Mouse (Mus musculus): ENCODE results near the gene Macrod1. TPM values are rescaled to one million over a fixed set of nuclear protein-coding genes. Genes with fewer than 3 reads are reported as not detected.

Macrod1 gene
- polyA plus RNA-seq, 1 experiment = 6.2 TPM

DNA sequence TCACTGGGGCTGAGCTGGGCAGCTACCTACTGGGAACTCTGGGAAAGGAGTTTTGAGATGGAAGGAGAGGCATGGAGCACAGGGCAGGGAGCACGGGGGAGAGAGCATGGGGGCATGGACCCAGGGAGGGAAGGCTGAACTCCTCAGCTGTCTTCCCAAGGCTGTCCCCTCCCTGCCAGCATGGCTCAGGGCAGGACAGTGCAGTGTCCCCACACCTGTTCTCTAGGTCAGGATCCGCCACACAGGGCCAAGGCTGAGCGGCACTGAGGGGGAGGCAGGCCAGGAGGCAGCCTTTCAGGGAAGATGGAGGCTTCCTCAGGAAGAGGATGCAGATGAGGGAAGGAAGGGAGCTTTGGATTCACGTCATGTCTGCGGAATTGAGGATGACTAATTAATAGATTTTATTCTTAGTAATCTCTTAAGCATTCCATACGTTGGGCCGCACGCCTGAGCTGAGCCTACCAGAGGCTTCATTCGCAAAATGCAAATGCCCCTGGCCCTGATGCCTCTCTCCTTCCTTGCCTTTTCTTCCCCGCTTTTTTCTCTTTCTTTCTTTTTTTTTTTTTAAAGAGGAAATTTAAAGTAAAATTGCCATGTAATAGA lies 34.9 kb downstream of the Macrod1 start:
- no peak overlapping the region for H3K27ac ChIP-seq (ENCODE audit: control insufficient read depth, insufficient read depth, low read depth, low read length, poor library complexity)

DNA sequence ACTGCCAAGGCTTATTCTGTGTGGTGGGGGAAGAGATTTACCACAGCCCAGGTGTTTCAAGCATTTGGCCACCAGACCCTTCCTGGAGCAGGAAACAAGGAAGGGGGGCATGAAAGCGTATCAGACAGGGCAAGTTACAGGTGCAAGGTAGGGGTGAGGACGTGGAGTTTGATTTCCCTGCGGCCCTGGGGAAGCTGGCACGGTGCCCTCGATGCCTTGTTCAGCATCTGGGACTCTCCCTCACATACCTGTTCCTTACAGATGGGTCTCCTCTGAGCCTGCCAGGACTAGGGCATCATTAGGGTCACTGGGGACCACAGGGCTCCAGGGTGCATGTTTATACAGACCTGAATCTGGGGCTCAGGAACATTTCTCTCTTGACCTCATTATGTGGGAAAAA lies 36.1 kb downstream of the Macrod1 start:
- H3K27ac ChIP-seq (ENCODE audit: control insufficient read depth, insufficient read depth, low read depth, low read length, poor library complexity) = no peak overlapping the region
- 28% methylated on average over 5 of the region's 5 CpGs for WGBS
- TF ChIP-seq CTCF (IDR thresholded peaks at IDR 0.05; ENCODE audit: control insufficient read depth, insufficient read depth, low read length) (no peak), POLR2A (IDR thresholded peaks at IDR 0.05; ENCODE audit: borderline replicate concordance, control insufficient read depth, low read depth, low read length) (no peak)
- H3K4me3 ChIP-seq (replicated peaks; ENCODE audit: control insufficient read depth, low read depth, low read length) = no peak overlapping the region
- H3K4me1 ChIP-seq (ENCODE audit: control insufficient read depth, insufficient read depth, low read length) = no peaks in the 10 kb centered on the region

More for the DNA sequence above, 34.9 kb downstream of the Macrod1 start:
- Histone ChIP-seq H3K4me3 (replicated peaks; ENCODE audit: control insufficient read depth, low read depth, low read length) (no peak overlapping the region), H3K4me1 (ENCODE audit: control insufficient read depth, insufficient read depth, low read length) (no peaks in the 10 kb centered on the region)
- WGBS = 85% methylated on average over 10 of the region's 10 CpGs
- no peak for TF ChIP-seq CTCF (IDR thresholded peaks at IDR 0.05; ENCODE audit: control insufficient read depth, insufficient read depth, low read length)
- TF ChIP-seq POLR2A (IDR thresholded peaks at IDR 0.05; ENCODE audit: borderline replicate concordance, control insufficient read depth, low read depth, low read length) = no peak

DNA sequence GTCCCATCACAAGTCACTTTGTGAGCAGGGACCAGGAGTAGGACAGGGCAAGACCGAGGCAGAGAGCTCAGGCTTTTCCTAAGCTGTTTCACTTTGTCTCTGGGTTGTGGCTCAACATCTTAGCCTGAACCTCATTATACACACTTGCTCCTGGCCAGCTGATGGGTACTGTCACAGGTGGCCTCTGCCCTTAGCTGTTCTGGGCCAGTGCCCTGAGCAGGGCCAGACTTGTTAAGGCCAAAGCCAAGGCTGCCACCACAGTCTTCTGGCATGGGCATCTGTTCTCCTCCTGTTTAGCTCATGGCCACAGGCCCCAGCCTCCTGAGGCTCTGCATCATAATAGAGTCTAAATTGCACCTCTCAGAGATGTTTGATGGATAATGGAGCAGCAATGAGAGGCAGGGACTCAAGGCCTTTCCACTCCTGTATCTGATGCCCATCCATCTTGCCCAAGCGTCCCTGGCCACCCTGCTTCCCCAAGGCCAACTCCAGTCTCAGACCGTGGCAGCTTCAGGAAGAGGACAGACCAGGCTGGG lies 43.1 kb downstream of the Macrod1 start:
- no peak for TF ChIP-seq CTCF (IDR thresholded peaks at IDR 0.05; ENCODE audit: control insufficient read depth, insufficient read depth, low read length)
- TF ChIP-seq POLR2A (IDR thresholded peaks at IDR 0.05; ENCODE audit: borderline replicate concordance, control insufficient read depth, low read depth, low read length) = no peak
- H3K4me3 ChIP-seq (replicated peaks; ENCODE audit: control insufficient read depth, low read depth, low read length) = no peak overlapping the region
- H3K4me1 ChIP-seq (ENCODE audit: control insufficient read depth, insufficient read depth, low read length) = no peaks in the 10 kb centered on the region
- WGBS = 85% methylated on average over 3 of the region's 3 CpGs
- no peak overlapping the region for H3K27ac ChIP-seq (ENCODE audit: control insufficient read depth, insufficient read depth, low read depth, low read length, poor library complexity)

DNA sequence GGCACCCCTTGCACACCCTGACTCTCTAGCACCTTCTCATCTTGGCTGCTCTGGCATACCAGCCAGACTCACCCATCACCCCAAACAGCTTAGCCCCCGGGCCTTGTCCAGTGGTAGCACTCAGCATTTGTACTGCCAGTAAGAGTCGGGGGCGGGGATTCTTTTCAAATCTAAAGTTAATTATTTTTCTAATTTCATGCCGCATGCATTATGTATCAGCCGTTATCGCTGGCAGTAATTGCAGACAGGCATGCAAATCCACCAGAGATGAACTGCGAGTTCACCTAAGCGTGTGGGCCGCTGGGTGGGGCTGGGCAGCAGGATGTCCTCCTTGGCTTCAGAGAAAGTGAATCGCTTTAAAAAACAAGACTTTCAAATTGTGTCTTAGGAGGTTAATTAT lies 45.4 kb downstream of the Macrod1 start:
- TF ChIP-seq POLR2A (IDR thresholded peaks at IDR 0.05; ENCODE audit: borderline replicate concordance, control insufficient read depth, low read depth, low read length) = no peak
- no peak for TF ChIP-seq CTCF (IDR thresholded peaks at IDR 0.05; ENCODE audit: control insufficient read depth, insufficient read depth, low read length)
- Histone ChIP-seq H3K4me3 (replicated peaks; ENCODE audit: control insufficient read depth, low read depth, low read length) (no peak overlapping the region), H3K4me1 (ENCODE audit: control insufficient read depth, insufficient read depth, low read length) (no peaks in the 10 kb centered on the region; the same call in 1 of the 2 replicates), H3K27ac (ENCODE audit: control insufficient read depth, insufficient read depth, low read depth, low read length, poor library complexity) (no peak overlapping the region)
- 87% methylated on average over 10 of the region's 10 CpGs for WGBS

DNA sequence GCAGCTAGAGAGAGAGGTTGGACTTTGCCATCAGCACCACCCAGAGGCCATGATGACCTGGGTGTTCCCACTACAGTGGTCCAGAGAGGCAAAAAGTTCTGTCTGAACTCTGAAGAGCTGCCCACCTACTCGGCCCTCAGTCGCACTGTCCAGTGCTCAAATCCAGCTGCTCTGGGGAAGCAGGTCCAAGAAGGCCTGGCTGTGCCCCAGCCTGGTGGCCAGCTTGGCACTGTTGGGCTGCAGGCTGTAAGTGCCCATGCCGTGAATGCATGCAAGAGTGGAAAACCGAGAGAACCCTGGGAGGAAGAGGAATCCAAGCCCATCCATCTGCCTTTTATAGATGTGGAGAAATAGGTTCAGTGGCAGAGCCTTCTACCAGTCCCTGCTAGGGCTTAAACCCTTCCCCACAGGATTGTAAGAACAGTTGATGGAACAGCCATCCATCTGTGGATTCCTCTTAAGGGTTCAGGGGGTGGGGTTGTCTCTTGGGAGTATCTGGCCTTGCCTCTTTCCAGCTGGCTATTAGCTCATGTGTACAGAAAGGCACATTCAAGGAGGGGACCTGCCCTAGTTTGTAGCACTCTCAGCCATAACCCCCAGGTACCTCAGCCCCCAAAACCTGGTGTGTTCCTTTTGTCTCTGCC lies 46.9 kb downstream of the Macrod1 start:
- 81% methylated on average over 4 of the region's 4 CpGs for WGBS
- Histone ChIP-seq H3K4me3 (replicated peaks; ENCODE audit: control insufficient read depth, low read depth, low read length) (no peak overlapping the region), H3K4me1 (ENCODE audit: control insufficient read depth, insufficient read depth, low read length) (no peaks in the 10 kb centered on the region; the same call in 1 of the 2 replicates), H3K27ac (ENCODE audit: control insufficient read depth, insufficient read depth, low read depth, low read length, poor library complexity) (no peak overlapping the region)
- TF ChIP-seq CTCF (IDR thresholded peaks at IDR 0.05; ENCODE audit: control insufficient read depth, insufficient read depth, low read length) = no peak

DNA sequence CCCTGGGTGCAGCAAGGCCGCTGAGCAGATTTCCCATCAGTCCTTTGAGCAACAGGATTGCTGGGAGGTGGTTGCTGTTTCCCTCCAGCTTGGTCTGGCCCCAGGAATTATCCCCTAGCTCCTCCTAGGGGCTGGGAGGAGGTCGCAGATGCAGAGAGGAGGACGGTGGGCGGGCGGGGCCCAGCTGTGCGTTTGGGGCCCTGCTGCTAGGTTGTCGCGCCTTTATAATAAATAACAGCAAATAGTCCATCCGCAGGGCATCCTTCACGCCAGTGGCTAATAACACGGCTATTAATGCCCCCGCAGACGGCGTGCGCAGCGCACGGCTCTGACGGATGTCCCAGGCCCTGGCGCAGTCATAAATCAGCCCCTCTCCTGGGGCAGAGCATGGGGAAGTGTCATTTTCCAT lies 47.4 kb downstream of the Macrod1 start:
- Histone ChIP-seq H3K27ac (ENCODE audit: control insufficient read depth, insufficient read depth, low read depth, low read length, poor library complexity) (no peak overlapping the region), H3K4me3 (replicated peaks; ENCODE audit: control insufficient read depth, low read depth, low read length) (no peak overlapping the region), H3K4me1 (ENCODE audit: control insufficient read depth, insufficient read depth, low read length) (no peaks in the 10 kb centered on the region; the same call in 1 of the 2 replicates)
- no peak for TF ChIP-seq CTCF (IDR thresholded peaks at IDR 0.05; ENCODE audit: control insufficient read depth, insufficient read depth, low read length)
- TF ChIP-seq POLR2A (IDR thresholded peaks at IDR 0.05; ENCODE audit: borderline replicate concordance, control insufficient read depth, low read depth, low read length) = no peak
- 84% methylated on average over 19 of the region's 19 CpGs for WGBS

DNA sequence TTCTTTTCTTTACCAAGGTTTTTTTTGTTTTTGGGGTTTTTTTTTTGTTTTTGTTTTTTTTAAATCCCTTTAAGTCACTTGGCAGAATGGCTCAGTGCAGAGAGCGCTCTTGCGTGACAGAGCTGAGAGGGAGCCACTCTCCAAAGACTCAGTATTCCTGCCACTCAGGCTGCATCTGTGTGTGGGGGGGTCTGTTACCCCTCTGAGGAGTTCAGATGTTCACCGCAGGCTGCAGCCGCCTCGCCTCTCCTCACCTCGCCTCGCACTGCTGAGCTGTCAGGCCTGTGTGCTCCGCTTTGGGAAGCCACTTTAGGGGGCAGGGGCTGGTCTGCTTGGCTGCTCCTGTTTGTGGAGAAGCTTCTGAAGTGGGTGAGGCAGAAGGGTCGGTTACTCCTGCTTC lies 48.9 kb downstream of the Macrod1 start, which contains the start of gene Flrt1:
TSS of gene Flrt1 (minus strand) at position 186 of the 400 bp plus-strand sequence.
- WGBS = 80% methylated on average over 9 of the region's 9 CpGs
- TF ChIP-seq POLR2A (IDR thresholded peaks at IDR 0.05; ENCODE audit: borderline replicate concordance, control insufficient read depth, low read depth, low read length) (no peak), CTCF (IDR thresholded peaks at IDR 0.05; ENCODE audit: control insufficient read depth, insufficient read depth, low read length) (no peak)

DNA sequence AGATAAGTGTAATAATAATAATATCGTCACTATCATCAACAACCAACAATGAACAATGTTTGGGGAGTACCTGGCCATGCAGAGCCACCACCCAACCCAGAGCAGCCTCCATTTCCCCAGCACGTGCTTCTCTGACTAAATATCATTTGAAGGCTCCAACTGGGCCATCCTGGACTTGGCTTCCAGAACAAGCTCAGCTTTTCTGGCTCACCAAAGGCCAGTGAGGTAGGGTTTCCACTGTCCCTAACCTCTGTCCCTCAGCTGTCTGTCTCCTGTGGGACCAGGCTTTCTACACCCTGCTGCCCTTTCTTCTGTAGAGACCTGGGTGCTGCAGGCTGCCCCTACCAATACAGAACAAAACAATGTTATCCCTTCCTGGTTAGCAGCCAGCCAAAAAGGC lies 50.0 kb downstream of the Macrod1 start:
- H3K4me1 ChIP-seq (ENCODE audit: control insufficient read depth, insufficient read depth, low read length) = no peaks in the 10 kb centered on the region; the same call in 1 of the 2 replicates
- H3K27ac ChIP-seq (ENCODE audit: control insufficient read depth, insufficient read depth, low read depth, low read length, poor library complexity) = no peak overlapping the region
- TF ChIP-seq CTCF (IDR thresholded peaks at IDR 0.05; ENCODE audit: control insufficient read depth, insufficient read depth, low read length) = no peak
- TF ChIP-seq POLR2A (IDR thresholded peaks at IDR 0.05; ENCODE audit: borderline replicate concordance, control insufficient read depth, low read depth, low read length) = no peak
- H3K4me3 ChIP-seq (replicated peaks; ENCODE audit: control insufficient read depth, low read depth, low read length) = no peak overlapping the region
- 79% methylated on average over 2 of the region's 2 CpGs for WGBS

More for the DNA sequence above, 48.9 kb downstream of the Macrod1 start, which contains the start of gene Flrt1:
- no peak within 1 kb of the TSS for H3K4me3 ChIP-seq (replicated peaks; ENCODE audit: control insufficient read depth, low read depth, low read length)
- H3K4me1 ChIP-seq (ENCODE audit: control insufficient read depth, insufficient read depth, low read length) = no peaks in the 10 kb centered on the region; the same call in 1 of the 2 replicates
- no peak within 1 kb of the TSS for H3K27ac ChIP-seq (ENCODE audit: control insufficient read depth, insufficient read depth, low read depth, low read length, poor library complexity)
